Mouse (Mus musculus) gastrocnemius, adult 2 months (tissue): ENCODE measurements around the gene Gm47289. TPM values are rescaled to one million over a fixed set of nuclear protein-coding genes. Genes with fewer than 3 reads are reported as not detected.

Experiments used
- DNase-seq: peaks from one replicate; pipeline ENCODE4 v3.0.0; 2022
- H3K27ac ChIP-seq: fragments of 200-600 bp; 2 replicates; pipeline ENCODE4 v1.8.1; 2022; ENCODE audit warnings: mild to moderate bottlenecking
- H3K4me3 ChIP-seq: fragments of 200-600 bp; 2 replicates; pipeline ENCODE4 v1.8.1; 2022; ENCODE audit warnings: mild to moderate bottlenecking, moderate library complexity
- CTCF ChIP-seq: fragments of 200-600 bp; IDR thresholded peaks from 2 replicates; pipeline ENCODE4 v1.8.1; 2022; ENCODE audit warnings: antibody characterized with exemption, mild to moderate bottlenecking, moderate library complexity
- intact Hi-C: fragments of 180-260 bp; cut with DNase I; formaldehyde crosslinking; loops from one replicate; pipeline ENCODE4 v1.15.1; 2025
- total RNA-seq, 2 experiments: library from RNA; stranded (reverse); gene quantifications; 2 replicates each; pipeline ENCODE4 v1.2.3; 2021

The Gm47289 gene
- total RNA-seq, 2 experiments from 2014 or later, result not detected

DNA sequence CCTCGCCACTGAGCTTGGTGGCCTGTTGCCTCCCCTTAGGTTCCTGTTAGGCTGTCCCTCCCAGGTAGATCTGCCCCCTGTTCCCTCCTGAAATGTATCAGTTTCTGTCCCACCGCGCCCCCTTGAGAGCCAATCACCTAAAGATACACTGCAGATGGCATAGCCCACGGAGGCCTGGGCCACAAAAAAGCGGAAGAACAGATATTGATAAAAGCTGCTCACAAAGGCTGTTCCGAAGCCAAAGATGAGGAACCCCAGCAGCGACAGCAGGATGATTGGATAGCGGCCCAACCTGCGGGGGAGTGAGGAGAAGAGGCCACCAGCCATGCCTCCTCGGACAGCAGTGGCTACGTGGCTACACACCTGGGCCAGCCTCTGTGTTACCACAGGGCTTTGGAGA is 20.3 kb downstream of the Gm47289 start:
- no peak for DNase-seq
- intact Hi-C loops, result no loop called here
- TF ChIP-seq CTCF, result no peak
- no peak overlapping the region for H3K4me3 ChIP-seq
- no peak overlapping the region for H3K27ac ChIP-seq

DNA sequence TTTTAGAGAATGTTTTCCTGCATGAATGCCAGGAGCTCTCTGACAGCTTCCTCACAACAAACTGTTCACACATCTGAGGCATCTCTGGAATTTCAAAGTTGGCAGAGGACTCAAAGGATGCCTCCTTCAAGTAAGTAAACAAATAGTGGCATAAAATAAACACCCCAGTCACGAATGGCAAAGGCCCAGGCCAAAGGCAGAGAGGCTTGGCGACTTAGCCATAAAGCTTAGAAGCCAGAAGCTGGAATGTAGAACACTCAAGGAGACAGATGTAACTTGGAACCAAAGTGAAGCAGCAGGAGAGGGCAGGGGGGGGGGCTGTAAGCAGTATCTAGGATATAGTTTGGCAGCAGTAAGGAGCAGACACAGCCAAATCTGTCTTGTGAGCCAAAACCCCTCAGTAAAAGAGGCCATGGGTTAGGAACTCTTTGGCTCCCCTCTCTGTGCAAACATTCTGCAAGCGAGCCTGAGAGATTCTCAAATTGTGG is 22.3 kb downstream of the Gm47289 start:
- no peak overlapping the region for H3K4me3 ChIP-seq
- peak; percentile 43 for DNase-seq
- intact Hi-C loops, result no loop called here
- no peak overlapping the region for H3K27ac ChIP-seq
- TF ChIP-seq CTCF, result no peak

DNA sequence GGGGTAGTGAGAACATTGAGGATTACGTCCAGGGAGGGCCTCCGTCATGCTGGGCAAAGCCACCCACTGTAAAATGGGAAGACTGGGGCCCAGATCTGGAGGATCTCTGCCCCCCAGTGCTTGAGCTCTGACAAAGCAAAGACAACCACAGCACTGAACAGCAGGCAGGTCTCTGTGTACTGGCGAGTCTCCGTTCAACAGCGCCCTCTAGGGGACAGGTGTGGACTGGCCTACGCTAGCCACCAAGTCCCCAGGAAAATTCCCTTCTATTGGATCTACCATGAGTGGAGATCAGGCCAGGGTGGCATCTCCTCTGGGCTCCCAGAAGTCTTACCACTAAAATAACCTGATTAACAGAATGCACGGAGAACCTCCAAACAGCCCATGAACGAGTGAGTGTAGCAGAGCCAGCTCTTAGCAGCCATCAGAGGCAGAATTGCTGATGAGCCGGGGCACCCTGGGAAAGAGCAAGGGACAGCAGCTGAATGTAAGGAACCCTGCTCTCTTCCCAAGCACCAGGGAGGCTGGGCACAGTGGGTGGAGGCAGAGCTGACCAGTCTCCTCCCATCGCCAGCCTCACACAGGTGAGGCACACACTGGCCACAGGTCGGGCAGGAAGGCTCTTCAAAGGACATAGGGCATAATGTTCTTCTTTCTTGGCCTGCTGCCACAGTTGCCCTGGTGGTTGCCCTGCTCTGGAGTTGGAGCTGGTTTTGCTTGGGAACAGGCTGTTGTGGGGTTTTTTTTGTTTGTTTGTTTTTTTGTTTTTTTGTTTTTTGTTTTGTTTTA is 33.4 kb downstream of the Gm47289 start:
- DNase-seq, result peak; percentile 53
- peak; percentile 73 for TF ChIP-seq CTCF

DNA sequence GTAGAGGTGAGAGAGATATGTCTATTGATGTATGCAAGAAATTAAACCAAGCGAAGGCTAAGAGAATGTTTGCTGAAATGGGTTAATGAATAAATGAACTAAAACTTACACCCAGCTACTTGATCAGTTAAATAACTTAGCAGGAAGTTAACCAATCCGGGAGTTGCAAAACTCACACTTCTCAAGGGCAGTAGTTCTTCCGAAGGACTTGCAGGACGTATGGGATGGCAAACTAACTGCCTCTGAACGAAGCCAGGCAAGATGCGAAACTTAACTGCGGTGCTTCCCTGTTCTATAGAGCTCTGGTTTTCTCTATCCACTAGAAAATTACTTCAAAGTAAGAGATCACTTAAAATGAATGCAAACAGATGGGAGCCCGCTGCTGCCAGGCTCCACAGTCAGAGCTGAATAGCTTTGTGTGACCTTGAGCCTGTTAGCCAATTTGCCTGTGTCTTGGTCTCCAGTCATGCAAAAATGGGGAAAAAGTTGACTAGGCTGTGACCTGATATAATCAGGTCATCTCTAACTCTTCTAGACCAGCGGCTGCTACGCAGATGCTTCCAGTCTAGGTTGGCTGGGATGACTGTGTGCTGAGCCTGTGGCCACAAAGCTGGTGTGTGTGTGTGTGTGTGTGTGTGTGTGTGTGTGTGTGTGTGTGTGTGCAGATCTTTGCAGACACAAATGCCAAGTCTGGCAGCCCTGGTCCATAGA is 40.3 kb downstream of the Gm47289 start:
- TF ChIP-seq CTCF, result no peak
- no peak overlapping the region for H3K4me3 ChIP-seq
- H3K27ac ChIP-seq, result no peak overlapping the region
- intact Hi-C loops, result no loop called here
- DNase-seq, result no peak

More for the DNA sequence above, 33.4 kb downstream of the Gm47289 start:
- Histone ChIP-seq H3K27ac (no peak overlapping the region), H3K4me3 (no peak overlapping the region)
- intact Hi-C loops, result loop anchor here (5.0 kb wide), 1 partner anchor 35 kb away; the partner anchor contains the start of genes Acaa1b and Gm47289

DNA sequence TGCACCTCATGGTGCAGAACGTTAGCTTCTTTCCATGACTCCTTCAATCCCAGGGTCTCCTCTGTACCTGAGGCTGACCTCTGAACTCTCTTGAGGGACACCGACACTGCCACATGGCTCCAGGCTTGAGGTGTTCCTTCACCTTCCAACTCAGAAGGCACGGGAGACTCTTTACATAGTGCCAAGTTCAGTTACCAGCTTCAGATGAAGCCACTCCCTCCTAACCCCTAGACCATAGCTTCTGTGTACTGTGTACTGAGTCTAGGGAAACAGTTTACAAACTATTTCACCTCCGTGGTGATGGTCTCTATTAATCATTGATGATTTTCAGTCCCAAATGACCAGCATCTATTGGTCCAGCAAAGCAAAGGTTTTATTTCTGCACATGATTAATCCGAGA is 42.7 kb downstream of the Gm47289 start:
- no peak for DNase-seq
- intact Hi-C loops, result no loop called here
- H3K27ac ChIP-seq, result no peak overlapping the region
- no peak for TF ChIP-seq CTCF
- H3K4me3 ChIP-seq, result no peak overlapping the region

DNA sequence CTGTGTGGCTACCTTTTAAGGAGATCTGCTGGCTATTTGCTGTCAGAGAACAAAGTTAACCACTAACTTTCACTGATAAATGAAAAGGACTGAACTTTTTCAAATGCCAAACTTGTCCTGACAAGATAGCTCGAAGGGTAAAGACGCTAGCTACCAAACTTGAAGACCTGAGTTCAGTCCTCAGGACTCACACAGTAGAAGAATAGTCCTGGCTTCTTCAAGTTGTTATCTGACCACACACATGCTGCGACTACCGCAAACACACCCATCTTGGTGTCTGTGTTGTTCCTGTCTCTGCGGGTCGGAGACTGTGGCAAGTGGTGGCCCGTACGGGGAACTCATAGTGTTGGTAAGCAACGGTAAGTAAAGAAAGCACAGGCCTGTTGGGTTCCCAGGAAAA is 44.7 kb downstream of the Gm47289 start:
- H3K4me3 ChIP-seq, result no peak overlapping the region
- TF ChIP-seq CTCF, result no peak
- DNase-seq, result no peak
- intact Hi-C loops, result no loop called here
- H3K27ac ChIP-seq, result no peak overlapping the region

DNA sequence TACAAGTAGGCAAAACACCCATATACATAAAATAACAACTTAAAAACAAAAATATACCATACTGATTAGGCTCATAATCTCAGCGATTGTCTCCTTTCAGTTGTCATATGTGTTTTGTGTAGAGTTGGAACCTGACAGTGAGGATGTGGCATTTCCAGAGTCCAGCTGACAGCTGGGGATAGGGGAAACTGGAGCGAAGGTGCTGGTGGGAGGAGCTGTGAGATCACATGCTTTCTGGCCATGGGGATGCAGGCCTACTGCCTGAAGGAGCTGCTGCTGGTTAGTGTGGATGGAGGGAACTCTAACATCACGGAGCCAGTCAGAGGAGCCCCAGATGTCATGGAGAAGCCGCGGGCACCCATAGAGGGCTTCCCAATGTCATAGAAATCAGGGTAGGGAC is 46.8 kb downstream of the Gm47289 start:
- no peak for TF ChIP-seq CTCF
- H3K27ac ChIP-seq, result no peak overlapping the region
- no peak overlapping the region for H3K4me3 ChIP-seq
- intact Hi-C loops, result no loop called here
- no peak for DNase-seq

DNA sequence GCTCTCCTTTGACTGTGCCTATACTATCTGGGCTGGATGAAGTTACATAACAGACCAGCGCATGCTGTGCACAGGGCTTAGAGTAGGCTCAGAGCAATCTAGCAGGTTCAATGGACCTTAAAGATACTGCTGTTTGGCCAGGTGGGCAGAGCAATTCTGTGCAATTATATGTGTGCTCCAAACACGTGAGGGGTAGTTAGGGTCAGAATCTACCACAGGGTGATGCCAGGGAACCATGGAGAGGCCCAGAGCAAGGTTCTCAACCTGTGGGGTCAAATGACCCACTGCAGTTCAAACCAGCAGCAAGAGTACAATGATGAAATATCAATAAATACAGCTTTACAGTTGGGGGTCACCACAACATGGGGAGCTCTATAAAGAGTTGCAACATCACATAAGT is 47.7 kb downstream of the Gm47289 start:
- intact Hi-C loops, result no loop called here

DNA sequence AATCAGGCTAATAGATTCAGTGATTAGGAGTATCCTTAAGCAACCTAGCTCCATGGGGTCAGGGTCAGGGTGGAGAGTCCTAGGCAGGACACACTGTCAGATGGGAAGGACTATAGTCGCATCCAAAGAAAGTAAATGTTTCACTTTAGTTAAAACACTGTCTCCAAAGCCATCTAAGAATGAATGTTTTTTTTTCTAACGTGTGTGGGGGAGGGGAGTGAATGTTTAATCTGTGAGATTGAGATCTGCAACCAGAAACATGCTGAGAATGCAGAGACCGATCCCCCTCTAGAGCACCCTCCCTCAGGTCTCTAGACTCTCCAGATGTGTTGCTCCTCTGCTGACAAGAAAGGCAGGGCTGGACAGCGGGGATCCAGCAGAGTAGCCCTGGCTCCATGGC is 48.2 kb downstream of the Gm47289 start:
- no peak for DNase-seq
- Histone ChIP-seq H3K4me3 (no peak overlapping the region), H3K27ac (no peak overlapping the region)
- TF ChIP-seq CTCF, result no peak
- intact Hi-C loops, result no loop called here

More for the DNA sequence above, 47.7 kb downstream of the Gm47289 start:
- DNase-seq, result no peak
- no peak for TF ChIP-seq CTCF
- Histone ChIP-seq H3K27ac (no peak overlapping the region), H3K4me3 (no peak overlapping the region)

DNA sequence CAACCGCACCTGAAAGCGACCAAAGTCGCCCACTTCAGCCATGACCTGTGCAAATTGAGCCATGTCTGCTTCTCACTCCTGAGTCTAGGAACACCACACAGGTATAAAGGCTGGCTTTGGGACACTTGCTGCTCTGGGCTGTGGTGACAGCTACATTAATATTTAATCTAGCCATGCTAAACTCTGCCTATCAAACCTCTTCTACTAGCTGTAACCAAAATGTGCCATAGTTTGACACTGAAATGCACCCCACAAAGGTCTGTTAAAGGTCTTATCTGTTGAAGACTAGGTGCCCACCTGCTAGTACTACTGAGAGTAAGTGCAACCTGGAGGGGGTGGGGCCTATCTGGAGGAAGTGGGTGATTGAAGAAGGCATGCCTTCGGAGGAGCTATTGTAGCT is 50.0 kb downstream of the Gm47289 start, which contains the start of gene Slc22a13:
Gene Slc22a13, minus strand, starts transcription at position 101 of the 400 bp plus-strand sequence.
- DNase-seq, result no peak
- Histone ChIP-seq H3K27ac (no peak within 1 kb of the TSS), H3K4me3 (no peak within 1 kb of the TSS)
- intact Hi-C loops, result no loop called here
- no peak for TF ChIP-seq CTCF

Other genes with a start within 250 kb of the Gm47289 start
- gene Ctdspl, start 232.7 kb upstream of the Gm47289 start, total RNA-seq, result 1 to 10 TPM; 3.5 to 5.9 TPM
- under 1 TPM in 1 of 2 experiments, not detected in 1; 0.45 TPM for gene Vill, start 106.4 kb upstream of the Gm47289 start, total RNA-seq
- gene Plcd1, start 65.7 kb upstream of the Gm47289 start, total RNA-seq, result 1 to 10 TPM; 7.6 to 9.6 TPM
- gene Dlec1, start 56.7 kb upstream of the Gm47289 start, total RNA-seq, result not detected
- gene Acaa1b, start 2.1 kb upstream of the Gm47289 start, total RNA-seq, result under 1 TPM; 0.46 to 0.84 TPM
- gene Slc22a13, start 49.9 kb downstream of the Gm47289 start, total RNA-seq, result not detected
- gene Oxsr1, start 163.3 kb downstream of the Gm47289 start, total RNA-seq, result 10 to 100 TPM; 55.9 to 64.1 TPM
- 10 to 100 TPM; 31.1 to 42.3 TPM for gene Acaa1a, start 180.5 kb downstream of the Gm47289 start, total RNA-seq
- 1 to 10 TPM; 4.3 to 5.0 TPM for gene Myd88, start 182.2 kb downstream of the Gm47289 start, total RNA-seq
- gene Xylb, start 198.2 kb downstream of the Gm47289 start, total RNA-seq, result under 1 TPM; 0.13 to 0.14 TPM
- not detected for gene Slc22a14, start 206.4 kb downstream of the Gm47289 start, total RNA-seq
- 10 to 100 TPM; 14.5 to 20.6 TPM for gene Acvr2b, start 243.0 kb downstream of the Gm47289 start, total RNA-seq